13 mouse cellular contexts compared by ENCODE assay signal in genomic region chr8:126808496-126808895, GRCm38 (mm10).
"Had no signal": no experiment of that assay in that cellular context is flagged by ENCODE, and none has a peak within 500 bp of the region (broad histone marks: within the 10 kb centered on the region; RNA-seq: fewer than 3 reads in every experiment).

No protein-coding gene starts in this region.

- ATAC-seq: lung, postnatal 0 days had no signal

- H3K9ac ChIP-seq: limb, embryonic 13.5 days; liver, embryonic 14.5 days; lung, embryonic 14.5 days had no signal

- DNase-seq: kidney, adult 11 months; kidney, adult 8-10 months; kidney, postnatal 14 days; layer of hippocampus, adult 9-11 months; lung, embryonic 14.5 days; midbrain, embryonic 14.5 days; thymus, adult 18-20 months; thymus, postnatal 36 days had no signal

- H3K4me2 ChIP-seq: limb, embryonic 13.5 days; lung, embryonic 14.5 days had no signal

- H3K4me3 ChIP-seq: layer of hippocampus, adult 2 months; limb, embryonic 10.5 days; limb, embryonic 13.5 days had no signal

- H3K9me3 ChIP-seq: limb, embryonic 10.5 days had no signal

- H3K27ac ChIP-seq: layer of hippocampus, adult 2 months; limb, embryonic 10.5 days; limb, embryonic 13.5 days had no signal
